Mouse (Mus musculus): ENCODE data around the gene Akt2. TPM values are rescaled to one million over a fixed set of nuclear protein-coding genes. Genes with fewer than 3 reads are reported as not detected.

Akt2 gene
- total and polyA plus RNA-seq, 3 experiments = 134 to 219 (median 181) TPM

- 1% methylated on average over 17 of the region's 17 CpGs for WGBS
- Histone ChIP-seq H3K27me3 (ENCODE audit: control insufficient read depth, insufficient read depth, low read length) (no peaks in the 10 kb centered on the region), H3K79me2 (replicated peaks; ENCODE audit: control insufficient read depth, insufficient read depth, low read length) (peaks cover 5% of the 10 kb centered on the region), H3K4me3 (peak overlapping the region; percentile 95), H3K4me1 (ENCODE audit: control insufficient read depth, insufficient read depth, low read length) (peaks cover 20% of the 10 kb centered on the region), H3K36me3 (ENCODE audit: control insufficient read depth, insufficient read depth, low read length) (no peaks in the 10 kb centered on the region; the same call in 1 of the 2 replicates), H3K9ac (ENCODE audit: low read depth, low read length) (peak overlapping the region; percentile 99), H3K27ac (peak overlapping the region; percentile 99)
- no peak for TF ChIP-seq POLR2A (IDR thresholded peaks at IDR 0.05; ENCODE audit: insufficient read depth, low read depth, low read length)
- TF ChIP-seq CTCF (IDR thresholded peaks at IDR 0.05) = no peak
- no peak for TF ChIP-seq EP300 (IDR thresholded peaks at IDR 0.05; ENCODE audit: insufficient read depth, low read depth, low read length)
- intact Hi-C loops (cut with DNase I) = loop anchor here (2.0 to 5.0 kb wide), 4 partner anchors 14 to 260 kb away; partner anchors contain the start of gene Zfp607b
- no peak for DNase-seq
Observed at GRCm38 (mm10) chr7:27592217-27592929, 1.0 kb downstream of the Akt2 start.

- no peak for TF ChIP-seq CTCF (IDR thresholded peaks at IDR 0.05)
- peak; percentile 71; the same call in 1 of the 2 replicates for TF ChIP-seq EP300 (IDR thresholded peaks at IDR 0.05; ENCODE audit: insufficient read depth, low read depth, low read length)
- Histone ChIP-seq H3K27me3 (ENCODE audit: control insufficient read depth, insufficient read depth, low read length) (no peaks in the 10 kb centered on the region), H3K79me2 (replicated peaks; ENCODE audit: control insufficient read depth, insufficient read depth, low read length) (peaks cover 7% of the 10 kb centered on the region), H3K27ac (peak overlapping the region; percentile 99), H3K4me3 (peak overlapping the region; percentile 95), H3K9ac (ENCODE audit: low read depth, low read length) (peak overlapping the region; percentile 22), H3K36me3 (ENCODE audit: control insufficient read depth, insufficient read depth, low read length) (no peaks in the 10 kb centered on the region; the same call in 1 of the 2 replicates), H3K4me1 (ENCODE audit: control insufficient read depth, insufficient read depth, low read length) (peaks cover 20% of the 10 kb centered on the region)
- WGBS = 38% methylated on average over 12 of the region's 12 CpGs
- DNase-seq = peak; percentile 45 to 47
- intact Hi-C loops (cut with DNase I) = loop anchor here (2.0 to 5.0 kb wide), 4 partner anchors 14 to 261 kb away; partner anchors contain the start of gene Zfp607b
Observed at GRCm38 (mm10) chr7:27592934-27593645, 1.7 kb downstream of the Akt2 start.

- H3K4me3 ChIP-seq = no peak overlapping the region
- H3K27me3 ChIP-seq (ENCODE audit: control insufficient read depth, insufficient read depth, low read length) = no peaks in the 10 kb centered on the region
- peak overlapping the region; percentile 62 for H3K27ac ChIP-seq
- peaks cover 16% of the 10 kb centered on the region for H3K79me2 ChIP-seq (replicated peaks; ENCODE audit: control insufficient read depth, insufficient read depth, low read length)
- peak; percentile 68 to 72 for DNase-seq
- peaks cover 30% of the 10 kb centered on the region for H3K4me1 ChIP-seq (ENCODE audit: control insufficient read depth, insufficient read depth, low read length)
- H3K36me3 ChIP-seq (ENCODE audit: control insufficient read depth, insufficient read depth, low read length) = no peaks in the 10 kb centered on the region; the same call in 1 of the 2 replicates
- intact Hi-C loops (cut with DNase I) = no loop called here
- H3K9ac ChIP-seq (ENCODE audit: low read depth, low read length) = peak overlapping the region; percentile 44
- WGBS = 16% methylated on average over 10 of the region's 10 CpGs
- TF ChIP-seq POLR2A (IDR thresholded peaks at IDR 0.05; ENCODE audit: insufficient read depth, low read depth, low read length) (0 out of 2 replicates have a peak, but pooled peaks have one; percentile 13), CTCF (IDR thresholded peaks at IDR 0.05) (no peak)
Observed at GRCm38 (mm10) chr7:27596586-27597503, 5.5 kb downstream of the Akt2 start.

- Histone ChIP-seq H3K79me2 (replicated peaks; ENCODE audit: control insufficient read depth, insufficient read depth, low read length) (peaks cover 16% of the 10 kb centered on the region), H3K4me1 (ENCODE audit: control insufficient read depth, insufficient read depth, low read length) (peaks cover 28% of the 10 kb centered on the region), H3K27me3 (ENCODE audit: control insufficient read depth, insufficient read depth, low read length) (no peaks in the 10 kb centered on the region), H3K36me3 (ENCODE audit: control insufficient read depth, insufficient read depth, low read length) (no peaks in the 10 kb centered on the region; the same call in 1 of the 2 replicates), H3K4me3 (no peak overlapping the region), H3K9ac (ENCODE audit: low read depth, low read length) (no peak overlapping the region), H3K27ac (no peak overlapping the region)
- intact Hi-C loops (cut with DNase I) = no loop called here
- no peak for DNase-seq
- TF ChIP-seq EP300 (IDR thresholded peaks at IDR 0.05; ENCODE audit: insufficient read depth, low read depth, low read length) = no peak
- no peak for TF ChIP-seq POLR2A (IDR thresholded peaks at IDR 0.05; ENCODE audit: insufficient read depth, low read depth, low read length)
- TF ChIP-seq CTCF (IDR thresholded peaks at IDR 0.05) = no peak
- WGBS = 77% methylated on average over 7 of the region's 7 CpGs
Observed at GRCm38 (mm10) chr7:27598053-27598452, 6.7 kb downstream of the Akt2 start.

- TF ChIP-seq CTCF (IDR thresholded peaks at IDR 0.05) = no peak
- no peak for TF ChIP-seq EP300 (IDR thresholded peaks at IDR 0.05; ENCODE audit: insufficient read depth, low read depth, low read length)
- TF ChIP-seq POLR2A (IDR thresholded peaks at IDR 0.05; ENCODE audit: insufficient read depth, low read depth, low read length) = no peak
- intact Hi-C loops (cut with DNase I) = no loop called here
- H3K9ac ChIP-seq (ENCODE audit: low read depth, low read length) = no peak overlapping the region
- no peak overlapping the region for H3K4me3 ChIP-seq
- peaks cover 20% of the 10 kb centered on the region for H3K4me1 ChIP-seq (ENCODE audit: control insufficient read depth, insufficient read depth, low read length)
- DNase-seq = no peak
- WGBS = 67% methylated on average over 4 of the region's 4 CpGs
- H3K36me3 ChIP-seq (ENCODE audit: control insufficient read depth, insufficient read depth, low read length) = no peaks in the 10 kb centered on the region
- no peaks in the 10 kb centered on the region for H3K27me3 ChIP-seq (ENCODE audit: control insufficient read depth, insufficient read depth, low read length)
- H3K79me2 ChIP-seq (replicated peaks; ENCODE audit: control insufficient read depth, insufficient read depth, low read length) = peaks cover 13% of the 10 kb centered on the region
- H3K27ac ChIP-seq = no peak overlapping the region
Observed at GRCm38 (mm10) chr7:27601628-27602027, 10.3 kb downstream of the Akt2 start.

All from heart, adult 2 months (tissue).